Comparison of ENCODE assay signal across 18 mouse cellular contexts in the genomic region with DNA sequence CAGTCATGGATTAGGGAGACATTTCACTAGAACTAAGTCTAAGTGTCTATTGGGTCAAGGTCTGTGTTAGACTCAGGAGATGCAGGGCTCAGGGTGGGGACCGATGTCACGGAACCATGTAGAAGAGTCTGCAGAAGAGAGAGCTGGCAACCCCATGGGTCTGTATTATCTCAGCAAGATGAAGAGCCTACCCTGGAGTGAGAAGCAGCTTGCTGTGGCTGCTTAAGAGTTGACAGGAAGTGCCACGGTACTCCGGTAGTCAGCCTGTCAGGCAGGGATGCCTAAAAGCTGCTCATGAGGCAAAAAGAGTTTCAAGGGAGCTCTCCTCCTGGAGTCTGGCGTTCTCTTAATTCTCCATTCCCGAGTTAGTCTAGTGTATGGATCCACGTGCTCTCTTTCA. TPM values are rescaled to one million over a fixed set of nuclear protein-coding genes. Genes with fewer than 3 reads are reported as not detected.
"Had no signal": no experiment of that assay in that cellular context is flagged by ENCODE, and none has a peak within 500 bp of the region (broad histone marks: within the 10 kb centered on the region; RNA-seq: fewer than 3 reads in every experiment).

No protein-coding gene starts in this region.

- H3K9me3 ChIP-seq: liver, embryonic 12.5 days; midbrain, embryonic 10.5 days; midbrain, embryonic 12.5 days; neural tube, embryonic 13.5 days; neural tube, embryonic 15.5 days had no signal

- H3K27ac ChIP-seq: liver, embryonic 12.5 days; liver, embryonic 14.5 days; midbrain, embryonic 10.5 days; midbrain, embryonic 12.5 days; neural tube, embryonic 13.5 days; neural tube, embryonic 15.5 days had no signal

- H3K27me3 ChIP-seq: midbrain, embryonic 12.5 days; neural tube, embryonic 13.5 days; neural tube, embryonic 15.5 days had no signal

- DNase-seq: lung, adult 18-20 months; lung, embryonic 14.5 days; lung, postnatal 10 days; lung, postnatal 4 days; midbrain, embryonic 14.5 days; retina, postnatal 1 day; right cerebral cortex, adult 18-20 months; right cerebral cortex, postnatal 25 days; right cerebral cortex, postnatal 4 days; spleen, adult 18-20 months had no signal

- H3K36me3 ChIP-seq: liver, embryonic 12.5 days; midbrain, embryonic 10.5 days; midbrain, embryonic 12.5 days; neural tube, embryonic 13.5 days; neural tube, embryonic 15.5 days had no signal

- H3K4me3 ChIP-seq: liver, embryonic 12.5 days; midbrain, embryonic 10.5 days; midbrain, embryonic 12.5 days; myocyte; neural tube, embryonic 13.5 days; neural tube, embryonic 15.5 days had no signal

- H3K4me1 ChIP-seq: liver, embryonic 12.5 days; neural tube, embryonic 13.5 days; neural tube, embryonic 15.5 days had no signal

RNA-seq across cellular contexts. Expression of gene AA467197, which starts 23.0 kb away (rescaled TPM):
- polyA plus RNA-seq: lung, embryonic 14.5 days; midbrain, embryonic 16.5 days; neural tube, embryonic 13.5 days had no signal
